Mouse (Mus musculus) cortical plate, adult 2 months (tissue): ENCODE results near the gene Khdc1a.

Source experiments
- CTCF ChIP-seq: fragments of 200-500 bp; IDR thresholded peaks from 2 replicates; pipeline ENCODE4 v1.5.1; 2011; ENCODE audit warnings: mild to moderate bottlenecking, control low read depth, low read length; ENCODE audit not compliant: insufficient read depth; ENCODE audit errors: extremely low read depth
- POLR2A ChIP-seq: fragments of 200-500 bp; IDR thresholded peaks from 2 replicates; pipeline ENCODE4 v1.6.1; 2011; ENCODE audit warnings: mild to moderate bottlenecking, low read length, control low read depth; ENCODE audit not compliant: insufficient read depth; ENCODE audit errors: extremely low read depth

DNA sequence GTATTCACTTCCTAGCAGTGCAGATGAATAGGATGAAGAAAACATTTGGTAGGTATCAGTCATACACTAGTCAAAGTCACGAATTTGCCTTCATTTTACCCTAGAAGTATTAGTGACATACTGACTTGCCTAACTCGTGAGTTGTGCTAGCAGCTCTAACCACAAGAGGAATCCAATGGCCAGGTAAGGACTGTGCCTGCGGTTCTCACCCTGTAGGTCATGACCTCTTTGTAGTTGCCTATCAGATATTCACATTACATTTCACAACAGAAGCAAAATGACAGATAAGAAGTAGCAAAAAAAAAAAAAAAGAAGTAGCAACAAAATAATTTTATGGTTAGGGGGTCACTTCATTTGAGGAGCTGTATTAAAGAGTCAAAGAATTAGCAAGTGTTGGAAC lies 45.3 kb upstream of the Khdc1a start:
- no peak for TF ChIP-seq POLR2A
- TF ChIP-seq CTCF: no peak
